Comparison of ENCODE assay signal across 8 mouse cellular contexts in the genomic region with DNA sequence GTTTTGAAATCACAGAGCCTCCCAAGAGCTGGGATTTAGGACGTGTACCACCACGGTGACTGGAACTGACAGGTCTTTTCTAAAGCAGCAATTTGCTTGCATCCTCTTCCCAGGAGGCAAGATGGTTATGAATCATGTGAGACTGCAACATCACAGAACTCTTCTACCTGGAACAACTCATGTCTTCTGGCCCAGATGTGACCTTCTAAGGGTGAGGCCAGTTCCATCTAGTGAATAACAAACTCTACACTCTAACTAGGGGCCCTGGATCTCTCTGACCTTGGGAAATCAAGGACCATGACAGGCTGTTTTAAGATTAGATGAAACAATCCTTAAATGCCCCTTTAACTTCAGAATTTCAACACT. TPM values are rescaled to one million over a fixed set of nuclear protein-coding genes. Genes with fewer than 3 reads are reported as not detected.
DNase-seq lines count a peak whose midpoint lies in the region; ATAC-seq and TF ChIP-seq lines count a peak whose summit lies in the region.

No protein-coding gene starts in this region.

- peak overlapping the region; percentile 67; the same call in 1 of the 2 replicates for H3K4me2 ChIP-seq in embryonic facial prominence, embryonic 15.5 days (replicated peaks)
- H3K4me2 ChIP-seq in midbrain, postnatal 0 days (ENCODE audit: low read depth, low read length, poor library complexity, severe bottlenecking) = peak overlapping the region; percentile 57

- DNase-seq in heart, adult 11 months = peak; percentile 89
- DNase-seq in heart, postnatal 14 days = no peak
- peak; percentile 66 for DNase-seq in kidney, adult 9 months
- no peak for DNase-seq in midbrain, postnatal 0 days (ENCODE audit: low spot score)
- DNase-seq in gastrocnemius, postnatal 14 days = no peak
- DNase-seq in retina, postnatal 1 day = no peak
- no peak for DNase-seq in cerebellum, postnatal 10 days

- peaks cover 14% of the 10 kb centered on the region for H3K36me3 ChIP-seq in embryonic facial prominence, embryonic 15.5 days
- peaks cover 9% of the 10 kb centered on the region for H3K36me3 ChIP-seq in midbrain, postnatal 0 days (ENCODE audit: insufficient read depth, low read length)

- no peak for ATAC-seq in embryonic facial prominence, embryonic 15.5 days (ENCODE audit: insufficient number of reproducible peaks, low FRiP score, low TSS enrichment, low read depth)
- no peak for ATAC-seq in midbrain, postnatal 0 days (ENCODE audit: low FRiP score)

- H3K27me3 ChIP-seq in embryonic facial prominence, embryonic 15.5 days = no peaks in the 10 kb centered on the region
- H3K27me3 ChIP-seq in midbrain, postnatal 0 days (ENCODE audit: insufficient read depth, low read length) = no peaks in the 10 kb centered on the region

- no peak overlapping the region for H3K9ac ChIP-seq in embryonic facial prominence, embryonic 15.5 days
- peak overlapping the region; percentile 9; the same call in 1 of the 2 replicates for H3K9ac ChIP-seq in midbrain, postnatal 0 days (replicated peaks; ENCODE audit: low read length, poor library complexity, severe bottlenecking)

- peaks cover 22% of the 10 kb centered on the region for H3K4me1 ChIP-seq in embryonic facial prominence, embryonic 15.5 days
- H3K4me1 ChIP-seq in midbrain, postnatal 0 days (ENCODE audit: insufficient read depth, low read length) = peaks cover 8% of the 10 kb centered on the region

- 60% methylated on average over 2 of the region's 2 CpGs for WGBS in embryonic facial prominence, embryonic 15.5 days
- 29% methylated on average over 2 of the region's 2 CpGs for WGBS in midbrain, postnatal 0 days

- H3K4me3 ChIP-seq in embryonic facial prominence, embryonic 15.5 days (replicated peaks) = peak overlapping the region; percentile 11; the same call in 1 of the 2 replicates
- H3K4me3 ChIP-seq in midbrain, postnatal 0 days (ENCODE audit: low read depth, low read length) = peak overlapping the region; percentile 81; the same call in 1 of the 2 replicates

- intact Hi-C loops in heart, postnatal 14 days (cut with DNase I) = no loop called here
- intact Hi-C loops in gastrocnemius, postnatal 14 days (cut with DNase I; ENCODE audit: low total_unique reads) = no loop called here

- TF ChIP-seq CTCF in midbrain, postnatal 0 days (IDR thresholded peaks at IDR 0.05) = no peak

- no peak overlapping the region for H3K27ac ChIP-seq in embryonic facial prominence, embryonic 15.5 days (replicated peaks)
- no peak overlapping the region for H3K27ac ChIP-seq in midbrain, postnatal 0 days (ENCODE audit: low read depth, low read length)

- H3K9me3 ChIP-seq in embryonic facial prominence, embryonic 15.5 days (replicated peaks) = no peaks in the 10 kb centered on the region
- H3K9me3 ChIP-seq in midbrain, postnatal 0 days (ENCODE audit: low read length) = no peaks in the 10 kb centered on the region

RNA-seq across cellular contexts. Expression of a gene that starts 1.9 kb away (rescaled TPM):
- total RNA-seq in heart, postnatal 14 days (2021) = 1 to 10 TPM; 5.1 to 6.6 TPM
- polyA plus RNA-seq in embryonic facial prominence, embryonic 15.5 days (2015; fragmentation: Nextera tagmentation; extraction: Ambion mirVana) = 12.7 and 17.3 TPM in 2 replicates
- total RNA-seq in midbrain, postnatal 0 days (2014; rRNA removed) = 12.9 and 15.7 TPM in 2 replicates
- polyA plus RNA-seq in midbrain, postnatal 0 days (2015; fragmentation: Nextera tagmentation; extraction: Ambion mirVana) = 7.6 and 8.6 TPM in 2 replicates
- 1 to 10 TPM; 2.8 to 4.8 TPM for total RNA-seq in gastrocnemius, postnatal 14 days (2021)

RNA-seq across cellular contexts. Expression of a gene that starts 2.1 kb away (rescaled TPM):
- total RNA-seq in heart, postnatal 14 days (2021) = 1,000 to 10,000 TPM; 2,179 to 2,226 TPM
- 394 and 398 TPM in 2 replicates for polyA plus RNA-seq in embryonic facial prominence, embryonic 15.5 days (2015; fragmentation: Nextera tagmentation; extraction: Ambion mirVana)
- total RNA-seq in midbrain, postnatal 0 days (2014; rRNA removed) = 281 and 307 TPM in 2 replicates
- 658 and 719 TPM in 2 replicates for polyA plus RNA-seq in midbrain, postnatal 0 days (2015; fragmentation: Nextera tagmentation; extraction: Ambion mirVana)
- 100 to 1,000 TPM; 459 to 595 TPM for total RNA-seq in gastrocnemius, postnatal 14 days (2021)

Comparison
In these comparisons a context has a peak if more than half of its experiments do, and no peak if none do; other contexts are left out.
1. DNase-seq: peak in heart, adult 11 months (single experiment) and kidney, adult 9 months (single experiment); none in heart, postnatal 14 days (0 of 2), midbrain, postnatal 0 days (single experiment), gastrocnemius, postnatal 14 days (single experiment), retina, postnatal 1 day (single experiment) and cerebellum, postnatal 10 days (0 of 2).